Mouse (Mus musculus): Measurements from ENCODE around the gene Ltbp4.
A peak's percentile ranks its signal among the peaks of the same experiment; 100 is the strongest.

The Ltbp4 gene

GRCm38 (mm10) chr7:27258205-27258899, 79.1 kb downstream of the Ltbp4 start, which contains the start of gene Numbl:
TSS of gene Numbl (plus strand) at chr7:27258433.
- DNase-seq (ENCODE audit: low spot score in 2 of 2) = peak; percentile 85

GRCm38 (mm10) chr7:27257852-27258204, 79.7 kb downstream of the Ltbp4 start:
- DNase-seq (ENCODE audit: low spot score in 2 of 2) = no peak

- DNase-seq (ENCODE audit: low spot score in 2 of 2) = no peak
These were observed 80.2 kb downstream of the Ltbp4 start for GRCm38 (mm10) chr7:27257046-27257851.

- DNase-seq (ENCODE audit: low spot score in 2 of 2) = no peak
These were observed 81.8 kb downstream of the Ltbp4 start for GRCm38 (mm10) chr7:27255721-27256120.

All from natural killer cell, adult 2 months (primary cell).